Mouse (Mus musculus): Measurements from ENCODE around the gene Apc2. TPM values are rescaled to one million over a fixed set of nuclear protein-coding genes. Genes with fewer than 3 reads are reported as not detected.

Gene Apc2
- total and polyA plus RNA-seq, 2 experiments = 0.09 to 0.20 TPM

- Histone ChIP-seq H3K79me2 (ENCODE audit: control insufficient read depth, insufficient read depth, low read length) (peaks cover 24% of the 10 kb centered on the region), H3K9ac (ENCODE audit: low read depth, low read length) (peak overlapping the region; percentile 3; the same call in 1 of the 2 replicates), H3K36me3 (ENCODE audit: control insufficient read depth, insufficient read depth, low read length) (peaks cover 19% of the 10 kb centered on the region; the same call in 1 of the 2 replicates), H3K4me3 (ENCODE audit: insufficient read depth, low read depth, low read length) (no peak overlapping the region), H3K4me1 (ENCODE audit: control insufficient read depth, insufficient read depth, low read length) (peaks cover 52% of the 10 kb centered on the region), H3K27ac (replicated peaks; ENCODE audit: insufficient read depth, low read depth, low read length) (peak overlapping the region; percentile 3; the same call in 1 of the 2 replicates), H3K27me3 (ENCODE audit: control insufficient read depth, insufficient read depth, low read length) (no peaks in the 10 kb centered on the region)
- WGBS = 81% methylated on average over 3 of the region's 3 CpGs
- no peak for TF ChIP-seq POLR2A (IDR thresholded peaks at IDR 0.05; ENCODE audit: extremely low read depth, insufficient read depth, low read length)
- TF ChIP-seq CTCF (IDR thresholded peaks at IDR 0.05; ENCODE audit: low read depth, low read length) = no peak
- no peak for DNase-seq (ENCODE audit: extremely low read depth, low read depth, low spot score)
These were observed 21.9 kb upstream of the Apc2 start for GRCm38 (mm10) chr10:80273847-80274246.

DNA sequence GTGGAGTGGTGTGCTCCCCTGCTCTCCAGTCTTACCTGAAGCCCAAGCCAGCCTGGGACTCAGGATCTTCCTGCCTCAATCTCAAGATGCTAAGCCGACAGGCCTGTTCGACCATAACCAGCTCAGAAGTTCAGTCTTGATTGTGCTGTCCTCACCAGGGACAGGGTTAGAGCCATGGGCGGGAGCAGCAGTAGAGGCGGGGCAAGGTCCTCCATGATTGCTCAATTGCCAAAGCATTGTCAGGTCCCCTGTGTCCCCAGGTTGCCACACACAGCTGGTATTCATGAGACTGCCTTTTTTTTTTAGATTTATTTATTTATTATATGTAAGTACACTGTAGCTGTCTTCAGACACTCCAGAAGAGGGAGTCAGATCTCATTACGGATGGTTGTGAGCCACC, 19.5 kb upstream of the Apc2 start:
- DNase-seq (ENCODE audit: extremely low read depth, low read depth, low spot score) = peak; percentile 90
- H3K27ac ChIP-seq (replicated peaks; ENCODE audit: insufficient read depth, low read depth, low read length) = peak overlapping the region; percentile 10
- peaks cover 21% of the 10 kb centered on the region for H3K79me2 ChIP-seq (ENCODE audit: control insufficient read depth, insufficient read depth, low read length)
- peaks cover 19% of the 10 kb centered on the region; the same call in 1 of the 2 replicates for H3K36me3 ChIP-seq (ENCODE audit: control insufficient read depth, insufficient read depth, low read length)
- TF ChIP-seq CTCF (IDR thresholded peaks at IDR 0.05; ENCODE audit: low read depth, low read length) (no peak), POLR2A (IDR thresholded peaks at IDR 0.05; ENCODE audit: extremely low read depth, insufficient read depth, low read length) (no peak)
- 32% methylated on average over 5 of the region's 5 CpGs for WGBS
- peaks cover 41% of the 10 kb centered on the region for H3K4me1 ChIP-seq (ENCODE audit: control insufficient read depth, insufficient read depth, low read length)
- no peaks in the 10 kb centered on the region for H3K27me3 ChIP-seq (ENCODE audit: control insufficient read depth, insufficient read depth, low read length)
- peak overlapping the region; percentile 0; the same call in 1 of the 2 replicates for H3K9ac ChIP-seq (ENCODE audit: low read depth, low read length)
- H3K4me3 ChIP-seq (ENCODE audit: insufficient read depth, low read depth, low read length) = no peak overlapping the region

GRCm38 (mm10) chr10:80278390-80278789, 17.4 kb upstream of the Apc2 start:
- no peak for DNase-seq (ENCODE audit: extremely low read depth, low read depth, low spot score)
- Histone ChIP-seq H3K36me3 (ENCODE audit: control insufficient read depth, insufficient read depth, low read length) (peaks cover 24% of the 10 kb centered on the region; the same call in 1 of the 2 replicates), H3K79me2 (ENCODE audit: control insufficient read depth, insufficient read depth, low read length) (peaks cover 15% of the 10 kb centered on the region), H3K27ac (replicated peaks; ENCODE audit: insufficient read depth, low read depth, low read length) (no peak overlapping the region), H3K4me3 (ENCODE audit: insufficient read depth, low read depth, low read length) (no peak overlapping the region), H3K27me3 (ENCODE audit: control insufficient read depth, insufficient read depth, low read length) (no peaks in the 10 kb centered on the region), H3K4me1 (ENCODE audit: control insufficient read depth, insufficient read depth, low read length) (peaks cover 38% of the 10 kb centered on the region), H3K9ac (ENCODE audit: low read depth, low read length) (no peak overlapping the region; the same call in 1 of the 2 replicates)
- WGBS = 93% methylated on average over 9 of the region's 9 CpGs
- TF ChIP-seq CTCF (IDR thresholded peaks at IDR 0.05; ENCODE audit: low read depth, low read length) (no peak), POLR2A (IDR thresholded peaks at IDR 0.05; ENCODE audit: extremely low read depth, insufficient read depth, low read length) (no peak)

DNA sequence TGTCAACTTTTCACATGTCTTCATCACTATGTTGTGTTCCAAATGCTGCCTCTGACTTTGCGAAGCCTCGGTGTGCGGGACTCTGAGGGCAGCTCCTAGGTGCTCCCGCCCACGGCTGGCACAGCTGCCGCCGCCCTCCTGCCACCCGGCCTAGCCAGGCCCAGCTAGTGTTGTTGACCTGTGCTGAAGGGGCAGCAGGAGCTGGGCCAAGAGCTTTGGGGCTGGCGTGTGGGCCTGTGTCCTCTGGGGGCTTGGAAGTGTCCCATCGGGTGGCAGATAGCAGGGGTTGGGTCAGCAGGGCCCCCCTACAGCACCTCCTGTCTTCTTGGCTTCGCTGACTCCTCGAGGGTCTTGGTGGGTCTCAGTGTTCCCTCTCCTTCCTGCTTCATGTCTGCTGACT, 16.5 kb upstream of the Apc2 start:
- 42% methylated on average over 12 of the region's 12 CpGs for WGBS
- Histone ChIP-seq H3K79me2 (ENCODE audit: control insufficient read depth, insufficient read depth, low read length) (peaks cover 7% of the 10 kb centered on the region; the same call in 1 of the 2 replicates), H3K4me1 (ENCODE audit: control insufficient read depth, insufficient read depth, low read length) (peaks cover 29% of the 10 kb centered on the region), H3K9ac (ENCODE audit: low read depth, low read length) (no peak overlapping the region), H3K36me3 (ENCODE audit: control insufficient read depth, insufficient read depth, low read length) (peaks cover 31% of the 10 kb centered on the region), H3K27ac (replicated peaks; ENCODE audit: insufficient read depth, low read depth, low read length) (peak overlapping the region; percentile 21; the same call in 1 of the 2 replicates), H3K27me3 (ENCODE audit: control insufficient read depth, insufficient read depth, low read length) (no peaks in the 10 kb centered on the region), H3K4me3 (ENCODE audit: insufficient read depth, low read depth, low read length) (no peak overlapping the region)
- no peak for DNase-seq (ENCODE audit: extremely low read depth, low read depth, low spot score)
- no peak for TF ChIP-seq CTCF (IDR thresholded peaks at IDR 0.05; ENCODE audit: low read depth, low read length)
- TF ChIP-seq POLR2A (IDR thresholded peaks at IDR 0.05; ENCODE audit: extremely low read depth, insufficient read depth, low read length) = no peak

- TF ChIP-seq POLR2A (IDR thresholded peaks at IDR 0.05; ENCODE audit: extremely low read depth, insufficient read depth, low read length) = no peak
- TF ChIP-seq CTCF (IDR thresholded peaks at IDR 0.05; ENCODE audit: low read depth, low read length) = no peak
These were observed 14.5 kb upstream of the Apc2 start for GRCm38 (mm10) chr10:80281304-80281703.

GRCm38 (mm10) chr10:80281921-80282371, 13.8 kb upstream of the Apc2 start:
- H3K79me2 ChIP-seq (ENCODE audit: control insufficient read depth, insufficient read depth, low read length) = peaks cover 4% of the 10 kb centered on the region; the same call in 1 of the 2 replicates
- H3K9ac ChIP-seq (ENCODE audit: low read depth, low read length) = peak overlapping the region; percentile 51
- no peak overlapping the region for H3K4me3 ChIP-seq (ENCODE audit: insufficient read depth, low read depth, low read length)
- H3K27ac ChIP-seq (replicated peaks; ENCODE audit: insufficient read depth, low read depth, low read length) = peak overlapping the region; percentile 81
- peaks cover 43% of the 10 kb centered on the region for H3K36me3 ChIP-seq (ENCODE audit: control insufficient read depth, insufficient read depth, low read length)
- H3K27me3 ChIP-seq (ENCODE audit: control insufficient read depth, insufficient read depth, low read length) = no peaks in the 10 kb centered on the region
- TF ChIP-seq POLR2A (IDR thresholded peaks at IDR 0.05; ENCODE audit: extremely low read depth, insufficient read depth, low read length) (no peak), CTCF (IDR thresholded peaks at IDR 0.05; ENCODE audit: low read depth, low read length) (no peak)
- 19% methylated on average over 8 of the region's 8 CpGs for whole genome bisulfite sequencing
- peaks cover 20% of the 10 kb centered on the region for H3K4me1 ChIP-seq (ENCODE audit: control insufficient read depth, insufficient read depth, low read length)
- peak; percentile 78 for DNase-seq (ENCODE audit: extremely low read depth, low read depth, low spot score)

More at GRCm38 (mm10) chr10:80281304-80281703, 14.5 kb upstream of the Apc2 start:
- no peaks in the 10 kb centered on the region for H3K27me3 ChIP-seq (ENCODE audit: control insufficient read depth, insufficient read depth, low read length)
- peaks cover 4% of the 10 kb centered on the region; the same call in 1 of the 2 replicates for H3K79me2 ChIP-seq (ENCODE audit: control insufficient read depth, insufficient read depth, low read length)
- peak overlapping the region; percentile 81 for H3K27ac ChIP-seq (replicated peaks; ENCODE audit: insufficient read depth, low read depth, low read length)
- WGBS = 20% methylated on average over 7 of the region's 7 CpGs
- peak overlapping the region; percentile 51 for H3K9ac ChIP-seq (ENCODE audit: low read depth, low read length)
- peak; percentile 96 for DNase-seq (ENCODE audit: extremely low read depth, low read depth, low spot score)
- no peak overlapping the region for H3K4me3 ChIP-seq (ENCODE audit: insufficient read depth, low read depth, low read length)
- peaks cover 42% of the 10 kb centered on the region for H3K36me3 ChIP-seq (ENCODE audit: control insufficient read depth, insufficient read depth, low read length)
- H3K4me1 ChIP-seq (ENCODE audit: control insufficient read depth, insufficient read depth, low read length) = peaks cover 20% of the 10 kb centered on the region
